Mouse (Mus musculus) heart, embryonic 13.5 days (tissue): Measurements from ENCODE around the gene Prkn. TPM values are rescaled to one million over a fixed set of nuclear protein-coding genes. Genes with fewer than 3 reads are reported as not detected.
"Not testable (repeated sequence)": the region's sequence is repeated elsewhere in the genome, so short reads cannot be mapped to it uniquely, and the experiment has no call there.

Experiments used
- ATAC-seq: fragments of 200-750 bp; cut with Nextera tagmentation; 2 replicates; pipeline ENCODE4 v1.8.0; 2017; ENCODE audit warnings: moderate TSS enrichment; ENCODE audit not compliant: insufficient number of reproducible peaks, low FRiP score, low TSS enrichment; ENCODE audit errors: extremely low read depth
- H3K27ac ChIP-seq: fragments of 300-500 bp; sonication (generic); replicated peaks from 2 replicates; pipeline ENCODE4 v1.5.1; 2015; ENCODE audit warnings: moderate library complexity, mild to moderate bottlenecking, inconsistent platforms
- H3K27me3 ChIP-seq: fragments of 300-500 bp; sonication (generic); replicated peaks from 2 replicates; pipeline ENCODE4 v1.6.1; 2015; ENCODE audit warnings: mild to moderate bottlenecking, inconsistent platforms
- H3K36me3 ChIP-seq: fragments of 300-500 bp; sonication (generic); 2 replicates; pipeline ENCODE4 v1.6.1; 2015; ENCODE audit warnings: mild to moderate bottlenecking, inconsistent platforms
- H3K4me1 ChIP-seq: fragments of 300-500 bp; sonication (generic); 2 replicates; pipeline ENCODE4 v1.6.1; 2015; ENCODE audit warnings: inconsistent platforms
- H3K4me2 ChIP-seq: fragments of 300-500 bp; sonication (generic); 2 replicates; pipeline ENCODE4 v1.6.1; 2015; ENCODE audit warnings: inconsistent platforms, mild to moderate bottlenecking, moderate library complexity
- H3K4me3 ChIP-seq: fragments of 300-500 bp; sonication (generic); 2 replicates; pipeline ENCODE4 v1.5.1; 2015; ENCODE audit warnings: moderate library complexity, mild to moderate bottlenecking, inconsistent platforms
- H3K9ac ChIP-seq: fragments of 300-500 bp; sonication (generic); 2 replicates; pipeline ENCODE4 v1.6.1; 2015; ENCODE audit warnings: inconsistent platforms, mild to moderate bottlenecking, moderate library complexity
- H3K9me3 ChIP-seq: fragments of 300-500 bp; sonication (generic); 2 replicates; pipeline ENCODE4 v1.6.1; 2016; ENCODE audit warnings: inconsistent platforms
- WGBS: fragments of 180-500 bp; shearing (Covaris S2); methylation state at CpG from one replicate; pipeline ENCODE4 v1.1.7; 2015; ENCODE audit warnings: mixed read lengths; 5-methylcytosine and 5-hydroxymethylcytosine counted together
- polyA plus RNA-seq: library from polyadenylated mRNA; unstranded; fragments of >200 nt; fragmentation: Nextera tagmentation; extraction: Ambion mirVana; gene quantifications from 2 replicates; pipeline ENCODE4 v1.2.1, GENCODE M21; 2015

The Prkn gene
- polyA plus RNA-seq, 1 experiment from 2014 or later: 1.8 TPM

DNA sequence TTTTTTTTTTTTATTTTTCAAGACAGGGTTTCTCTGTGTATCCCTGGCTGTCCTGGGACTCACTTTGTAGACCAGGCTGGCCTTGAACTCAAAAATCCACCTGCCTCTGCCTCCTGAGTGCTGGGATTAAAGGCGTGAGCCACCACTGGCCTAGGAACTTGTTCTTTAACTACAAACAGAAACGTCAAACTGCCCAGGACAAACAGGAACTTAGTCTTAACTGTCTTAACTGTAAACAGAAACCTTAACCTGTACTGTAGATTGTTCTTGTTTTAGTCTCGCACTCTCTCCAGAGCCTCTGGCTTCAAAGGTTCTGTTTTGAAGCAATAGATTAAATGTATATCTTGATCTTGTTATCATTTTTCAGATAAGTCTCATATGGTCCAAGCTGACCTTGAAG is 1154.6 kb downstream of the Prkn start:
- not testable (repeated sequence) for H3K9me3 ChIP-seq, ATAC-seq, H3K27ac ChIP-seq, H3K4me3 ChIP-seq, H3K36me3 ChIP-seq, H3K9ac ChIP-seq, H3K4me2 ChIP-seq
- Histone ChIP-seq H3K27me3 (peaks cover 15% of the 10 kb centered on the region; the same call in 1 of the 2 replicates), H3K4me1 (peaks cover 12% of the 10 kb centered on the region)
- WGBS: 72% methylated on average over 3 of the region's 3 CpGs

DNA sequence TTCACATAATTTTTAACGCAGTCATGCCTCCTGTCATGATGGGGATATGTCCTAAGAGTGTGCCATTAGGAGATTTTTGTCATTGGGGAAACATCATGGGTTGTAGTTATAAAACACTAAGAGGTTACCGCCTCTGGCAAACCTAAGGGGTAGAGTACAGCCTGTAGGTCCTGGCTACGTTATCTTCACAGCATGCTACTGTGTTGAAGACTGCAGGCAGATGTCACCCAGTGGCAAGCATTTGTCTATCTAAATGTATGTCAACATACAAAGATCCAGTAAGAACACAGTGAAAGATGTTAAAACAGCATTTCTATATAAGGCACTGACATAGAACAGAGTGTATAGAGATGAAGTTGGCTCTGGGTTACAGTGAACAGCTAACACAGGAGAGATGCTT is 1155.3 kb downstream of the Prkn start:
- H3K4me3 ChIP-seq: no peak overlapping the region
- no peak overlapping the region for H3K27ac ChIP-seq
- ATAC-seq: no peak
- H3K4me1 ChIP-seq: peaks cover 12% of the 10 kb centered on the region
- peaks cover 15% of the 10 kb centered on the region; the same call in 1 of the 2 replicates for H3K27me3 ChIP-seq
- WGBS: 80% methylated on average over 3 of the region's 3 CpGs
- no peak overlapping the region for H3K9ac ChIP-seq
- H3K36me3 ChIP-seq: no peaks in the 10 kb centered on the region
- H3K4me2 ChIP-seq: no peak overlapping the region
- H3K9me3 ChIP-seq: no peaks in the 10 kb centered on the region

- no peak overlapping the region for H3K9ac ChIP-seq
- H3K27me3 ChIP-seq: peaks cover 15% of the 10 kb centered on the region; the same call in 1 of the 2 replicates
- 8% methylated on average over 9 of the region's 9 CpGs for WGBS
- ATAC-seq: no peak
- H3K4me1 ChIP-seq: peaks cover 12% of the 10 kb centered on the region
- no peak overlapping the region for H3K27ac ChIP-seq
- no peak overlapping the region for H3K4me3 ChIP-seq
- peak overlapping the region; percentile 34 for H3K4me2 ChIP-seq
- no peaks in the 10 kb centered on the region for H3K9me3 ChIP-seq
- H3K36me3 ChIP-seq: no peaks in the 10 kb centered on the region
Measured at GRCm38 (mm10) chr17:11996311-11996710, 1156.1 kb downstream of the Prkn start.

GRCm38 (mm10) chr17:12000285-12000684 is 1160.1 kb downstream of the Prkn start:
- H3K36me3 ChIP-seq: no peaks in the 10 kb centered on the region
- H3K4me2 ChIP-seq: no peak overlapping the region
- H3K27me3 ChIP-seq: no peaks in the 10 kb centered on the region
- H3K27ac ChIP-seq: no peak overlapping the region
- no peak overlapping the region for H3K4me3 ChIP-seq
- H3K9me3 ChIP-seq: no peaks in the 10 kb centered on the region
- WGBS: 71% methylated on average over 9 of the region's 9 CpGs
- no peak overlapping the region for H3K9ac ChIP-seq
- ATAC-seq: no peak
- H3K4me1 ChIP-seq: peaks cover 12% of the 10 kb centered on the region

DNA sequence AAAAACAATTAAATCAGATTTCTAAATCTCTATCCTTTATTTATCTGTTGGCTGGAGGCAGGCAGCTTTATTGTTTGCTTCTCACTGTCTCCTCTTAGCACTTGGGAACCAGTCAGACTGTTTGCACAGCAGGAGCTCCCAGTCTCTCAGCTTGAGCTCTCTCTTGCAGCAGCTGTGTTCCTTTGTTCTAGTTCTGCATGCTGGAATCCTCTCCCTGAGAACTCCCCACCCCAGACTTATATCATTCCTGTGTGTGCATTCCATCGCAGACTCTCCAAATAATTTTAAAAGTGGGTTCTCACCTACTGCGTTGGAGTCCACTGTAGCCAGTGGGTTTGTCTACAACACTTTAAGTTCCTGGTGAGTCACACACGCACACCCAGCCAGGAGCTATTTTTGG is 1181.1 kb downstream of the Prkn start:
- Histone ChIP-seq H3K27me3 (no peaks in the 10 kb centered on the region), H3K27ac (no peak overlapping the region), H3K4me2 (no peak overlapping the region), H3K36me3 (no peaks in the 10 kb centered on the region), H3K4me1 (no peaks in the 10 kb centered on the region), H3K9me3 (peaks cover 6% of the 10 kb centered on the region; the same call in 1 of the 2 replicates), H3K9ac (no peak overlapping the region), H3K4me3 (no peak overlapping the region)
- no peak for ATAC-seq
- WGBS: 38% methylated on average over 3 of the region's 3 CpGs

- Histone ChIP-seq H3K4me2 (no peak overlapping the region), H3K27me3 (peaks cover 5% of the 10 kb centered on the region; the same call in 1 of the 2 replicates), H3K36me3 (no peaks in the 10 kb centered on the region), H3K4me3 (no peak overlapping the region), H3K9ac (no peak overlapping the region), H3K27ac (no peak overlapping the region), H3K4me1 (peaks cover 30% of the 10 kb centered on the region), H3K9me3 (no peaks in the 10 kb centered on the region)
- 65% methylated on average over 5 of the region's 5 CpGs for WGBS
- no peak for ATAC-seq
Measured at GRCm38 (mm10) chr17:12029362-12029761, 1189.2 kb downstream of the Prkn start.

GRCm38 (mm10) chr17:12029921-12030461 is 1189.8 kb downstream of the Prkn start:
- Histone ChIP-seq H3K36me3 (no peaks in the 10 kb centered on the region), H3K27ac (no peak overlapping the region), H3K9ac (peak overlapping the region; percentile 44; the same call in 1 of the 2 replicates), H3K4me2 (peak overlapping the region; percentile 48), H3K4me3 (no peak overlapping the region), H3K9me3 (no peaks in the 10 kb centered on the region), H3K27me3 (peaks cover 11% of the 10 kb centered on the region; the same call in 1 of the 2 replicates), H3K4me1 (peaks cover 30% of the 10 kb centered on the region)
- 30% methylated on average over 14 of the region's 14 CpGs for WGBS
- ATAC-seq: no peak

DNA sequence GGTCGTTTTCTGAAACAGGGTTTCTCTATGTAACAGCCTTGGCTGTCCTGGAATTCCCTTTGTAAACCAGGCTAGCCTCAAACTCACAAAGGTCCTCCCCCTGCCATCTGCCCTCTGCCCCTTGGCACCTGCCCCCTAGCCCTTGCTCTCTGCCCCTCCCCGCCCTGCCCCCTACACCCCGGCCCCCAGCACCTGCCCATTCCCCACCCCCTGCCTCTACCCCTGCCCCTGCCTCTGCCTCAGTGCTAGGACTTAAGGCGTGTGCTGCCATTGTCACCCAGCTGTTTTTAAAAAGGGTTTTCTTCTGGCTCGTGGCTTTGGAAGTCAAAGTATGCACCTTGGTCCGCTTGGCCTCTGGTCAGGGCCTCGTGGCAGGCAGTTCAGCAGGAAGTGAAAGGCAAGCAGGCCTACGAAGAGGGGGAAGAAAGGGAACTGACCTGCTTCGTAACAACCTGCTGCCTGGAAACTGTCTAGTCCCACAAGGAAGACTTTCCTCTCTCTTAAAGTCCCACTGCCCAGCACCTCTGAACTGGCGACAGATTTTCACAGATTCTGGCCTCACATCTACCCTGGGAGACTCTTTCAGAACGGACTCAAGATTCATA is 1190.5 kb downstream of the Prkn start:
- peak overlapping the region; percentile 50 for H3K9ac ChIP-seq
- H3K4me1 ChIP-seq: peaks cover 30% of the 10 kb centered on the region
- H3K4me3 ChIP-seq: no peak overlapping the region
- WGBS: 19% methylated on average over 11 of the region's 11 CpGs
- no peak overlapping the region for H3K27ac ChIP-seq
- H3K36me3 ChIP-seq: no peaks in the 10 kb centered on the region
- peaks cover 17% of the 10 kb centered on the region; the same call in 1 of the 2 replicates for H3K27me3 ChIP-seq
- ATAC-seq: no peak
- no peaks in the 10 kb centered on the region for H3K9me3 ChIP-seq
- H3K4me2 ChIP-seq: peak overlapping the region; percentile 48

- Histone ChIP-seq H3K27me3 (peaks cover 18% of the 10 kb centered on the region; the same call in 1 of the 2 replicates), H3K4me3 (0 out of 2 replicates have a peak overlapping the region, but pooled peaks have one; percentile 20), H3K36me3 (no peaks in the 10 kb centered on the region), H3K4me2 (peak overlapping the region; percentile 48), H3K9me3 (no peaks in the 10 kb centered on the region), H3K4me1 (peaks cover 30% of the 10 kb centered on the region), H3K27ac (no peak overlapping the region), H3K9ac (no peak overlapping the region)
- under 1% methylated on average over 10 of the region's 10 CpGs for WGBS
- no peak for ATAC-seq
Measured at GRCm38 (mm10) chr17:12031203-12031942, 1191.2 kb downstream of the Prkn start.

GRCm38 (mm10) chr17:12032014-12032791 is 1192.0 kb downstream of the Prkn start:
- H3K4me2 ChIP-seq: no peak overlapping the region
- no peaks in the 10 kb centered on the region for H3K9me3 ChIP-seq
- H3K27ac ChIP-seq: no peak overlapping the region
- peaks cover 20% of the 10 kb centered on the region for H3K27me3 ChIP-seq
- no peak for ATAC-seq
- no peaks in the 10 kb centered on the region for H3K36me3 ChIP-seq
- no peak overlapping the region for H3K9ac ChIP-seq
- no peak overlapping the region for H3K4me3 ChIP-seq
- peaks cover 30% of the 10 kb centered on the region for H3K4me1 ChIP-seq
- WGBS: 53% methylated on average over 10 of the region's 10 CpGs

- no peak for ATAC-seq
- H3K36me3 ChIP-seq: no peaks in the 10 kb centered on the region
- no peak overlapping the region for H3K9ac ChIP-seq
- no peak overlapping the region for H3K27ac ChIP-seq
- H3K4me2 ChIP-seq: no peak overlapping the region
- WGBS: 45% methylated on average over 5 of the region's 5 CpGs
- no peak overlapping the region for H3K4me3 ChIP-seq
- H3K9me3 ChIP-seq: no peaks in the 10 kb centered on the region
- peaks cover 26% of the 10 kb centered on the region for H3K4me1 ChIP-seq
- peaks cover 18% of the 10 kb centered on the region for H3K27me3 ChIP-seq
Measured at GRCm38 (mm10) chr17:12035386-12035785, 1195.2 kb downstream of the Prkn start.
